Mouse (Mus musculus) heart, adult 2 months (tissue): ENCODE measurements at regions not wholly inside any gene's neighbourhood (a gene's known extent, or its start where the extent isn't known, plus 50 kb on each side); places are given as distances from the start of the nearest gene placed in this dataset.

Experiments used
- CTCF ChIP-seq: fragments of 200-600 bp; IDR thresholded peaks from 2 replicates; pipeline ENCODE4 v1.8.1; 2022; ENCODE audit warnings: antibody characterized with exemption, mild to moderate bottlenecking, moderate library complexity
- POLR2A ChIP-seq: fragments of 200-500 bp; IDR thresholded peaks from 2 replicates; pipeline ENCODE4 v1.6.1; 2011; ENCODE audit warnings: mild to moderate bottlenecking, low read depth, low read length, control low read depth; ENCODE audit not compliant: insufficient read depth

- TF ChIP-seq CTCF (no peak), POLR2A (no peak)
These were observed 1039.5 kb downstream of the Ttll7 start for GRCm38 (mm10) chr3:147891682-147892081.
